Mouse (Mus musculus): ENCODE data around the gene Olfr287. TPM values are rescaled to one million over a fixed set of nuclear protein-coding genes. Genes with fewer than 3 reads are reported as not detected.

The Olfr287 gene
- polyA plus RNA-seq, 1 experiment from 2014 or later, result not detected

DNA sequence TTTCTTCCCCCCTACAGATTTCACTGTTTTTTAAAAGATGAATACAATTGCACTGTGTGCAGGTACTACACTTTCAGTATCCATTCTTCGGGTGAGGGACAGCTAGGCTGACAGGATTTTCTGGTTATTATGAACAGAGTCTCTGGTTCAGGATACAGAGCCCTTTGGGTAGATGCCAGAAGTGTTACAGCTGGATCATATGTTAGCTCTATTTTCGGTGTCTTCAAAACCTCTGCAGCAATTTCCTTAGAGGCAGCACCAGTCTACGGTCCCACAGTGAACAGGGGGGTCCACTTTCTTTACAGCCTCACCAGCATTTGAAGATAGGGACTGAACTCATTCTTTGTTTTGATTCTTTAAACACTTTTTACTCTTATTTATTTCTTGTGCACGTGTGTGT is 36.4 kb downstream of the Olfr287 start:
- Histone ChIP-seq H3K9me3 (no peaks in the 10 kb centered on the region), H3K36me3 (no peaks in the 10 kb centered on the region), H3K4me3 (no peak overlapping the region), H3K27ac (no peak overlapping the region), H3K4me1 (replicated peaks) (peaks cover 13% of the 10 kb centered on the region), H3K27me3 (ENCODE audit: insufficient read depth, poor library complexity, severe bottlenecking) (peaks cover 9% of the 10 kb centered on the region)
- WGBS, result 82% methylated on average over 4 of the region's 4 CpGs
- DNase-seq (ENCODE audit: low spot score), result no peak

DNA sequence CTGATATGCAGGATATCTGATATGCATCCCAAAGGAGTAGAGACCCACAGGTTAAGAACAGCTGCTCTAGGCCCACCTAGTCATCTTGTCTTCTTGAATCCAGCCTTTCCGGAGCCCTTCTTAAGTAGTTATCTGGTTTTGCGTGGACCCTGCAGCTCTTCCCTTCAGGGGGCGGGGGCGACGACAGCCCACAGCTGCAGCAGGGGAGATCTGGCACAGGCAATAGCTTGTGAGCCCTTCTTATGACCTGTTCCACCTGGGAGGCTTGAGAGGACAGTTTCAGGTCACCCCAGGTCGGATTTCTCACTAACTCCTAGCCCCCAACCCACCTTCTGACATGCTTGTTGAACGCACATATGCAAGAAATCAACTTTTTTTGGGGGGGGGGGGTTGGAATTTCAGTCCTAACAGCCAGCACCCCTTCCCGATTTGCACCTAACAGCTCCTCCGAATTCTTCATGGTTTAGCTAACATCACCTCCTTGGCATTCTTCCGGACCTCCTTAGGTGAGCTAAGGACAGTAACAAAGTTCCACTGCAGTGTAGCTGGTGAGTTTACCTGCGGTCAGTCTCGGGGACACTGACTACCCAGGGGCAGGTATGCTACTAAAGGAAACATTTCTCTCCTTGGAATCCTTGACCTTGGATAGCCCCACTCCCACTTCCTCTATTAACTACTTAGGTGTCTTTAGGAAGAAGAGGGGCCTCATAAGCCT is 38.8 kb downstream of the Olfr287 start:
- Histone ChIP-seq H3K4me1 (replicated peaks) (peaks cover 13% of the 10 kb centered on the region), H3K36me3 (no peaks in the 10 kb centered on the region), H3K4me3 (no peak overlapping the region), H3K9me3 (no peaks in the 10 kb centered on the region), H3K27ac (no peak overlapping the region), H3K27me3 (ENCODE audit: insufficient read depth, poor library complexity, severe bottlenecking) (peaks cover 28% of the 10 kb centered on the region)
- DNase-seq (ENCODE audit: low spot score), result no peak
- WGBS, result 71% methylated on average over 12 of the region's 12 CpGs

DNA sequence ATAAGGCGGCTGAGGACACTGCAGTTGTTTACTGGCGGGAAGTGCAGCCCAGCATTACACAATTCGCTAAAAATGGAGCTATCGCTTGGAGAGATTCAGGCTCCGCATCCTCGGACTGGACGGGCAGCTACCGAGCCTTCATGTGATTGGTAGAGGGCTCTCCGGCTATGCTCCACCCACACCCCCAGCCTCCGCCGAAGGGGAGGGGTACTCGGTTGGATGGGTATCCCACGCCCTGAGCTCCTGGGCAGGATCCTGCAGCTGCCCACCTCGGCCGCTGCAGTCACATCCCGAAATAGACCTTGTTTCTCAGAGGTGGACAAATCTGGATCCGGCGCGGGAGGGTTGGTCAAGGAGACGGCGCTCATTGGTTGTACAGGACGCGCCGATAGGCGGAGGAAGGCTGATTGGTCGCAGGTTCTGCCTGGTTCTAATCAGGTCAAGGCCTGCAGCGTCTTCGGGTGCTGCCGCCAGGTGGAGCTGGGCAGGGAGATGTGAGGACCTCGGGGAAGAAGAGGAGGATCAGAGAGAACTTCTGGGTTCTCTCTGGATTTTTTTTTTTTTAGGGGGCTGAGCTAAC is 39.6 kb downstream of the Olfr287 start:
- WGBS, result under 1% methylated on average over 30 of the region's 30 CpGs
- Histone ChIP-seq H3K4me3 (peak overlapping the region; percentile 59), H3K4me1 (replicated peaks) (peaks cover 13% of the 10 kb centered on the region), H3K27ac (peak overlapping the region; percentile 81), H3K27me3 (ENCODE audit: insufficient read depth, poor library complexity, severe bottlenecking) (peaks cover 34% of the 10 kb centered on the region), H3K9me3 (no peaks in the 10 kb centered on the region), H3K36me3 (no peaks in the 10 kb centered on the region)
- peak; percentile 94 for DNase-seq (ENCODE audit: low spot score)

DNA sequence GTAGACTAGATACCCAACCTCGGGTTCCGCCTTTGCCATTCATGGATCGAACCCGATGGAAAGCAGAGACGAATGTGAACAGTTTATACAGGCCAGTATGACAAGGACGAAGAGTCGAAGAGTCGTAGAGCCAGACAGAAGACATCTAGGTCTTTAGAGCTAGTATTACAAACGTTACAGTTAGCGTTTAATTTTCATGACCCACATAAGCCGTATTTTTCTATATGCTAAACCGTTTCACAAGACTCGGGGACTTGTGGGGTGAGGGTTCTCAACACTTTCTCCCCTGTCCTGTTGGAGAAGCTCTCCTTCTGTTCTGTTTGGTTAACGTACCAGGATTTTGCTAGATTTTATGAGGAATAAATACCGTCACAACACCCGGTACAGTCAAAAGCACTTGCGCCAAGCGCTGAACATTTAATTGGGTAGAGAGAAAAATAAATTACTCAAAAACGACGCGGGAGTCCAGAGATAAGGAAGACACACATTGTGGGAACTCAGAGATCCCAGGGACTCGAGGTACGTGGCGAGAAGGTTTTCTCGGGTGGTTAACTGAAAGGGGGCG is 40.2 kb downstream of the Olfr287 start:
- Histone ChIP-seq H3K4me1 (replicated peaks) (peaks cover 13% of the 10 kb centered on the region), H3K4me3 (peak overlapping the region; percentile 59), H3K36me3 (no peaks in the 10 kb centered on the region), H3K27me3 (ENCODE audit: insufficient read depth, poor library complexity, severe bottlenecking) (peaks cover 34% of the 10 kb centered on the region), H3K27ac (peak overlapping the region; percentile 81), H3K9me3 (no peaks in the 10 kb centered on the region)
- DNase-seq (ENCODE audit: low spot score), result no peak
- 5% methylated on average over 26 of the region's 26 CpGs for WGBS

DNA sequence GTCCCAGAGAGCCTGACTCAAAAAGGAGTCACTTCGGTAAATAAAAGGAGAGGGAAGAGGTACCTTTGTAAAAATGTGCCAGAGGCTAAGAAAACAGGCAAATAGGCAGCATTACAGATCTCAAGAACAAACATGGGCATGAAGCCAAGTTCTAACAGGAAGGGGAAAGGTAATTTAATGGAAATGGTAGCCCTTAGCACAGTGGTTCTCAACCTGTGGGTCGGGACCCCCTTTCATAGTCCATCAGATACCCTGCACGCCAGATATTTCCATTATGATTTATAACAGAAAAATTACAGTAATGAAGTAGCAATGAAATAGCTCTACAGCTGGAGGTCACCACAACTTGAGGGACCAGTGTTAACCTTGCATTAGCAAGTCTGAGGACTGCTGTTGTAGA is 43.5 kb downstream of the Olfr287 start:
- Histone ChIP-seq H3K36me3 (no peaks in the 10 kb centered on the region), H3K9me3 (no peaks in the 10 kb centered on the region), H3K27me3 (ENCODE audit: insufficient read depth, poor library complexity, severe bottlenecking) (peaks cover 41% of the 10 kb centered on the region), H3K4me1 (replicated peaks) (peaks cover 13% of the 10 kb centered on the region), H3K27ac (no peak overlapping the region), H3K4me3 (no peak overlapping the region)
- WGBS, result 75% methylated on average over 3 of the region's 3 CpGs
- DNase-seq (ENCODE audit: low spot score), result no peak

DNA sequence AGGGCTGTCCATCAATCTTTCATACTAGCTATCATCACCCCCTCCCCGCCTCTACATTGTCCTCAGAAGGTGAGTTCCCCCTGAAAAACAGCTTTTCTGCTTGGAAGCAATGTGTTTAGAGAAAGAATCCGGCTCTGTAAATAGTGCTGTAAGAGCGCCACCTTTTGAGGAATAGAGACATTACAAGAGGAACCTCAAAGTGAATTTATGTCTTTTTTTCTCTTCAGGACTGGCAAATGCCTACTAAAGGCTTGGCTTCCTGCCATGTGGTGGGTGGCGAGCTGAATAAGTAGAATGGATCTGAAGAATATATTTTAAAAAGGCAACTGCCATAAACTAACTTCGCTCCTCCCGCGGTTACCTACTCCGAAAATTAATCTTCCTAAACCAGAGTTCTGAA is 47.0 kb downstream of the Olfr287 start:
- H3K4me1 ChIP-seq (replicated peaks), result peaks cover 23% of the 10 kb centered on the region
- DNase-seq (ENCODE audit: low spot score), result no peak
- H3K27ac ChIP-seq, result no peak overlapping the region
- WGBS, result 41% methylated on average over 8 of the region's 8 CpGs
- H3K27me3 ChIP-seq (ENCODE audit: insufficient read depth, poor library complexity, severe bottlenecking), result peaks cover 61% of the 10 kb centered on the region
- no peaks in the 10 kb centered on the region for H3K36me3 ChIP-seq
- H3K9me3 ChIP-seq, result no peaks in the 10 kb centered on the region
- H3K4me3 ChIP-seq, result no peak overlapping the region

DNA sequence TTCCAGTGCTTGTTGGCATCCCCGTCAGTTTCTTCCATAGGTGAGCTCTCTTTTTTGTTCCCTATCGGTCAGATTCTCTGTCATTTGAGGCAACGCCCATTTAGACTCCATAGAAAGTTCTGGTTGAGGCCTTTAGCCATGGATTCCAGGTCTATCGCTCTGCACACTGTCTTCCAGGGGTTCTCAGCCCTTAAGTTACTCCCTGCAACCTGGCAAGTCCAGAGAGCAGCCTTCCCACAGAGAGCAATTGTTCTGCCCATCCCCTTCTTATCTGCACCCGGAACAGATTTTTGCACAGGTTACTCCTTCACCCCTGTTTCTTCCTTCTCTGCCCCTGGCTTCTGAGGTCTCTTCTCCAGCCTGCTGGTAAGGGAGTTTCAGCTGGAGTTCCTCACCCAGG is 48.7 kb downstream of the Olfr287 start:
- H3K9me3 ChIP-seq, result no peaks in the 10 kb centered on the region
- H3K4me3 ChIP-seq, result no peak overlapping the region

DNA sequence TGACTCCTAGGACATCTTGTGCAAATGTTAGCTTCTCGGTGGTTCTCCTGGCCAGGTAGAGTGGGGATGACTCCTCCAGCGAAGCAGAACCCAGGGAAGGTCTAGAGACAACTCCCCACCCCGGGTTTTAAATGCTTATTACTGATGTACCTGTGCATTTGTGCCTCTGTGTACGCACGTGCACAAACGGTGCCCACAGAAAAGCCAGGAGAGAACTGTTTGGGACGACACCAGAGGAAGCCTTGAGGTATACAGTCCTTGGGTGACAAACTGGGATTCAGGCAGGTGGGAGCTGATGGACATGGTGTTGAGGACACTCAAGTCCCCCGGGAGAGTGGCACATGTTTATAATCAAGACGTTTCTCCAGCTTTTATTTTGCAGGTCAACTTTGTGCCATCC is 49.9 kb downstream of the Olfr287 start:
- Histone ChIP-seq H3K4me3 (no peak overlapping the region), H3K27me3 (ENCODE audit: insufficient read depth, poor library complexity, severe bottlenecking) (peaks cover 70% of the 10 kb centered on the region), H3K27ac (no peak overlapping the region), H3K4me1 (replicated peaks) (peaks cover 48% of the 10 kb centered on the region), H3K36me3 (no peaks in the 10 kb centered on the region), H3K9me3 (no peaks in the 10 kb centered on the region)
- DNase-seq (ENCODE audit: low spot score), result no peak
- 75% methylated on average over 9 of the region's 9 CpGs for WGBS

More for the DNA sequence above, 48.7 kb downstream of the Olfr287 start:
- no peak overlapping the region for H3K27ac ChIP-seq
- WGBS, result 71% methylated on average over 5 of the region's 5 CpGs
- peaks cover 64% of the 10 kb centered on the region for H3K27me3 ChIP-seq (ENCODE audit: insufficient read depth, poor library complexity, severe bottlenecking)
- H3K4me1 ChIP-seq (replicated peaks), result peaks cover 40% of the 10 kb centered on the region
- no peaks in the 10 kb centered on the region for H3K36me3 ChIP-seq
- no peak for DNase-seq (ENCODE audit: low spot score)

DNA sequence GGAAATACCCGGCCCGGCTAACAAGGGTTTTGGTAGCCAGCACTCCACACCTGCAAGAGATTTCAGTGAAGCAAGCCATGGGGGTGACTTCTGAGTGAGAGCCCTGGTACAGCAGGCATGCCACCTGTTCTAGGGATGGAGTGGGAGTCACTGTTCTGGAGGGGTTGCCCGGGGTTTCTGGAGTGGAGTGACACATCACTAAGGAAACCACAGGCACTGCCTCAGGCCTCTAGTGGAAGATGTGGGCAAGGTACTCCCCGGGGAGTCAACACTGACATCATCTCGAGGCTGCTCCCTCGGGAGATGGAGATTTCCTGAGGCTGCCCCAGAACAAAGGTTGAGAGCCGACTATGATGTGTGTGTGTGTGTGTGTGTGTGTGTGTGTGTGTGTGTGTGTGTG is 50.5 kb downstream of the Olfr287 start:
- peaks cover 75% of the 10 kb centered on the region for H3K27me3 ChIP-seq (ENCODE audit: insufficient read depth, poor library complexity, severe bottlenecking)
- H3K4me3 ChIP-seq, result peak overlapping the region; percentile 59; the same call in 1 of the 2 replicates
- no peak overlapping the region for H3K27ac ChIP-seq

DNA sequence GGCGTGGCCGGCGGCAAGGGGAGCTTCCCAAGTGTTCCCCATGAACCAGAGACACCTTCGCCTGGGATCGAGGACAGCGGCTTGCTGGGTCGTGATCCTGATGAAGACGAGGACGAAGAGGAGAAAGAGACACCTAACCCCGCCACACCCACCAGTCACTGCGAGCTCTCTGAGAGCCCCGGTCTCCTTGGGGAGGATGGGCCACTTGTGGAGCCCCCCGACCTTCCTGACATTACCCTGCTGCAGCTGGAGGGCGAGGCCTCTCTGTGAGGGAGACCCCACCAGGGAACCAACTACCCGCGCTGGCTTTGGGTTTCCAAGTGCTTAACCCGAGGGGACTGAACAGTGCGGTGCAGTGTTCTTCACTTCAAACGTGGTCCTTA is 52.2 kb downstream of the Olfr287 start:
- H3K4me3 ChIP-seq, result peak overlapping the region; percentile 59
- no peaks in the 10 kb centered on the region for H3K9me3 ChIP-seq
- H3K36me3 ChIP-seq, result no peaks in the 10 kb centered on the region
- WGBS, result 3% methylated on average over 19 of the region's 19 CpGs
- DNase-seq (ENCODE audit: low spot score), result no peak
- peaks cover 79% of the 10 kb centered on the region for H3K27me3 ChIP-seq (ENCODE audit: insufficient read depth, poor library complexity, severe bottlenecking)
- H3K27ac ChIP-seq, result peak overlapping the region; percentile 89
- peaks cover 48% of the 10 kb centered on the region for H3K4me1 ChIP-seq (replicated peaks)

More for the DNA sequence above, 50.5 kb downstream of the Olfr287 start:
- DNase-seq (ENCODE audit: low spot score), result peak; percentile 29
- Histone ChIP-seq H3K4me1 (replicated peaks) (peaks cover 48% of the 10 kb centered on the region), H3K36me3 (no peaks in the 10 kb centered on the region), H3K9me3 (no peaks in the 10 kb centered on the region)
- WGBS, result 41% methylated on average over 7 of the region's 7 CpGs

DNA sequence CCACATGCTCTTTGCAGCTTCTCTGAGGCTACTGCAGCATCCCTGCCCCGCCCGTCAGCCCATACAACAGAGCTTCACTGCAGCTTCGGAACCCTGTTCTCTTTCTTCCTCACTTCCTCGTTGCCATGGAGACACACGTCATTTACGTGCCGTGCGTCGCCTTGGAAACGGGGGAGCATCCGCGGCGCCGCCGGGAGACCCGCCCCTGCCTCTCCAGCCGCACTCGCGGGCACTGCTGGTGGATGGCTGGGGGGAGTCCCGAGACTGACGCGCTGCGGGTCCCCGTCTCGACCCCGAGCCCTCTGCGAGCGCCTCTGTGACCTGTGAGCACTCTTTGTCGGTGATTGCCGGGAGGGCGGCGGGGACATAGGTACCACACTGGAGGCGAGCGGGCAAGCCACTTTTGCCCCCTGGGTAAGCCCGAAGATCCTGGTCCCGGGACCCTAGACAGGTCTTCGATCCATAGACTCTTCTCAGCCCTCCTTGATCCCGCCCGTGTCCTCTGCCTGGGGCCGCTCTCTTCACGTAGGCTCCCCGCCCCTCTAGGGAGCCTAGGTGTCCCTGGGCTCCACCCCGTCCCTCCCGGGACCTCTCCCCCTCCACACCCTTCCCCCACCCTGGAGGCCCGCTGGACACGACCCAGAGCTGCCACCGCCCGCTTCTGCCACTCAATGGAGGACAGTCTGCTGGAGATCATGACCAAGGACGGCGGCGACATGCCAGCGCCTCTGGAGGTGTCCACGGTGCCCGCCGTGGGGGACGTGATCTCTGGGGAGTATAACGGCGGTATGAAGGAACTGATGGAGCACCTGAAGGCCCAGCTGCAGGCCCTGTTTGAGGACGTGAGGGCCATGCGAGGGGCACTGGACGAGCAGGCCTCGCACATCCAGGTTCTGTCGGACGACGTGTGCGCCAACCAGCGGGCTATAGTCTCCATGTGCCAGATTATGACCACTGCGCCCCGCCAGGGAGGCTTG is 52.9 kb downstream of the Olfr287 start:
- WGBS, result under 1% methylated on average over 69 of the region's 69 CpGs
- H3K4me3 ChIP-seq, result peak overlapping the region; percentile 59
- H3K27ac ChIP-seq, result peak overlapping the region; percentile 89
- H3K4me1 ChIP-seq (replicated peaks), result peaks cover 48% of the 10 kb centered on the region
- H3K27me3 ChIP-seq (ENCODE audit: insufficient read depth, poor library complexity, severe bottlenecking), result peaks cover 77% of the 10 kb centered on the region
- peak; percentile 94 for DNase-seq (ENCODE audit: low spot score)
- no peaks in the 10 kb centered on the region for H3K36me3 ChIP-seq
- no peaks in the 10 kb centered on the region for H3K9me3 ChIP-seq

DNA sequence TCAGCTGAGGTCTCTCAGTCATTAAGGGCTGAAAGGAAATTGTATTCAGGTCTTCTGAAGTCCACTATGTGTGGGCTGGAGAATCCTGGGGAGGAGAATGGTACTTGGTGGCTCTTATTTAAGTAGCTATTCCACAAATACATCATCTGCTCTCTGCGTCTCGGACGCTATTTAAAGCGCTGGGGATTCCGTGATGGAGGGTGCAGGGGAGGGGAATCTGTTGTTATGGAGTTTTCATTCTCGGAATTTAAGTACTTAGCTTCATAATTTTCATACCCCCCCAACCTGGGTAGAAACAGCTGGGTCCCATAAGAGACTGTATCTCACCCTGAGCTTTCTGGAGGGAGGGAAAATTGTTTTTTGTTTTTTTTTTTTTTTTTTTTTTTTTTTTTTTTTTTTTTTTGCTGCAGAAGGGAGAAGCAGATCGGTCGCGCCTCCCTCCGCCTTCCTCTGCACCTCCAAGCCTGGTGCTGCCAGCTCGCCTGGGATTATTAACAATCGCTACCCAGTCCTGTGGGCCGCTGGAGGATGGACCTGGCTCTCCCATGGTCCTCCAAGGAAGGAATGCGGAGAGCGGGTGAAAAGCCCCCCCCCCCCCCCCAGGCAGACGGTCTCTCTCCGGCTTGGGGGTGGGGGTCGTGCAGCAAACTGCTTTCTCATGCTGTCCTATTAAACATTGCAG is 53.8 kb downstream of the Olfr287 start, which contains the start of gene Ccdc184:
Ccdc184 (plus strand) TSS at position 196 of the 682 bp plus-strand sequence.
- peak within 1 kb of the TSS; percentile 89 for H3K27ac ChIP-seq
- H3K9me3 ChIP-seq, result no peaks in the 10 kb centered on the region
- H3K27me3 ChIP-seq (ENCODE audit: insufficient read depth, poor library complexity, severe bottlenecking), result peaks cover 70% of the 10 kb centered on the region
- peak; percentile 6 for DNase-seq (ENCODE audit: low spot score)
- H3K36me3 ChIP-seq, result no peaks in the 10 kb centered on the region
- H3K4me1 ChIP-seq (replicated peaks), result peaks cover 48% of the 10 kb centered on the region
- peak within 1 kb of the TSS; percentile 59 for H3K4me3 ChIP-seq
- 3% methylated on average over 18 of the region's 18 CpGs for whole genome bisulfite sequencing

All from hindbrain, embryonic 10.5 days (tissue).